Mouse (Mus musculus) brain, embryonic 14.5 days (tissue): ENCODE data around the gene Nrg4.

Source experiments
- CTCF ChIP-seq: fragments of 200-500 bp; IDR thresholded peaks from 2 replicates; pipeline ENCODE4 v1.5.1; 2012; ENCODE audit warnings: inconsistent platforms, mild to moderate bottlenecking, moderate library complexity, borderline replicate concordance; ENCODE audit not compliant: insufficient read depth, insufficient read length; ENCODE audit errors: extremely low read depth
- POLR2A ChIP-seq: fragments of 200-500 bp; IDR thresholded peaks from 2 replicates; pipeline ENCODE4 v1.6.1; 2012; ENCODE audit warnings: mild to moderate bottlenecking, inconsistent platforms, borderline replicate concordance; ENCODE audit not compliant: poor library complexity, insufficient read depth, insufficient read length, severe bottlenecking; ENCODE audit errors: extremely low read depth

GRCm38 (mm10) chr9:55215056-55215455, 111.6 kb downstream of the Nrg4 start:
- TF ChIP-seq CTCF (no peak), POLR2A (no peak)
